Mouse (Mus musculus): Measurements from ENCODE around the gene Slc6a17. TPM values are rescaled to one million over a fixed set of nuclear protein-coding genes. Genes with fewer than 3 reads are reported as not detected.

Gene Slc6a17
- polyA plus RNA-seq, 3 experiments from 2014 or later, result not detected

- no peak for ATAC-seq
Observed at GRCm38 (mm10) chr3:107520931-107521330, 3.1 kb upstream of the Slc6a17 start.

GRCm38 (mm10) chr3:107516776-107517630 is 815 bp downstream of the Slc6a17 start:
- ATAC-seq, result no peak

GRCm38 (mm10) chr3:107515989-107516388 is 1.8 kb downstream of the Slc6a17 start:
- no peak for ATAC-seq

- no peak for ATAC-seq
Observed at GRCm38 (mm10) chr3:107511416-107511815, 6.4 kb downstream of the Slc6a17 start.

GRCm38 (mm10) chr3:107508696-107509095 is 9.1 kb downstream of the Slc6a17 start:
- ATAC-seq, result no peak

- no peak for ATAC-seq
Observed at GRCm38 (mm10) chr3:107507966-107508365, 9.9 kb downstream of the Slc6a17 start.

- ATAC-seq, result no peak
Observed at GRCm38 (mm10) chr3:107506531-107506930, 11.3 kb downstream of the Slc6a17 start.

- no peak for ATAC-seq
Observed at GRCm38 (mm10) chr3:107505464-107506367, 12.1 kb downstream of the Slc6a17 start.

- ATAC-seq, result no peak
Observed at GRCm38 (mm10) chr3:107504542-107504941, 13.3 kb downstream of the Slc6a17 start.

- ATAC-seq, result no peak
Observed at GRCm38 (mm10) chr3:107503716-107504115, 14.1 kb downstream of the Slc6a17 start.

- ATAC-seq, result no peak
Observed at GRCm38 (mm10) chr3:107501702-107502151, 16.1 kb downstream of the Slc6a17 start.

GRCm38 (mm10) chr3:107500301-107500700 is 17.5 kb downstream of the Slc6a17 start:
- ATAC-seq, result no peak

- no peak for ATAC-seq
Observed at GRCm38 (mm10) chr3:107496086-107496850, 21.6 kb downstream of the Slc6a17 start.

GRCm38 (mm10) chr3:107495524-107495923 is 22.3 kb downstream of the Slc6a17 start:
- no peak for ATAC-seq

GRCm38 (mm10) chr3:107491459-107491858 is 26.4 kb downstream of the Slc6a17 start:
- no peak for ATAC-seq

- no peak for ATAC-seq
Observed at GRCm38 (mm10) chr3:107488637-107489036, 29.2 kb downstream of the Slc6a17 start.

- ATAC-seq, result peak; percentile 48
Observed at GRCm38 (mm10) chr3:107483290-107483689, 34.5 kb downstream of the Slc6a17 start.

GRCm38 (mm10) chr3:107480660-107481059 is 37.2 kb downstream of the Slc6a17 start:
- no peak for ATAC-seq

GRCm38 (mm10) chr3:107472198-107472597 is 45.6 kb downstream of the Slc6a17 start:
- ATAC-seq, result no peak

GRCm38 (mm10) chr3:107469059-107469458 is 48.8 kb downstream of the Slc6a17 start:
- ATAC-seq, result no peak

GRCm38 (mm10) chr3:107468106-107468505 is 49.7 kb downstream of the Slc6a17 start:
- peak; percentile 54 for ATAC-seq

- ATAC-seq, result peak; percentile 74
Observed at GRCm38 (mm10) chr3:107466577-107466976, 51.2 kb downstream of the Slc6a17 start.
